Mouse (Mus musculus) kidney, postnatal 4 days (tissue): ENCODE measurements around the gene Slc38a10.
A peak's percentile ranks its signal among the peaks of the same experiment; 100 is the strongest.

Source experiments
- DNase-seq, 2 experiments: peaks; one replicate each; pipeline ENCODE4 v3.0.0; 2021; ENCODE audit warnings: mixed read lengths in 2 of 2

The Slc38a10 gene

GRCm38 (mm10) chr11:120098588-120099511, 52.3 kb downstream of the Slc38a10 start, which contains the start of the genes Tepsin and Ndufaf8:
Tepsin (minus strand) TSS chr11:120098731.
Ndufaf8 (plus strand) TSS chr11:120098928.
- peak; percentile 94 to 96 for DNase-seq

- DNase-seq, result peak in 1 of 2 experiments; percentile 31
These were observed 58.1 kb downstream of the Slc38a10 start for GRCm38 (mm10) chr11:120092817-120093591.

GRCm38 (mm10) chr11:120090661-120091060, 60.5 kb downstream of the Slc38a10 start:
- no peak for DNase-seq

GRCm38 (mm10) chr11:120086702-120087152, 64.4 kb downstream of the Slc38a10 start, which contains the start of gene Cep131:
Cep131 (minus strand) TSS chr11:120086827.
- DNase-seq, result peak; percentile 99

- peak; percentile 59 to 70 for DNase-seq
These were observed 65.1 kb downstream of the Slc38a10 start for GRCm38 (mm10) chr11:120085891-120086627.

- DNase-seq, result peak in 1 of 2 experiments; percentile 47
These were observed 70.9 kb downstream of the Slc38a10 start for GRCm38 (mm10) chr11:120080282-120080681.

GRCm38 (mm10) chr11:120076191-120076590, 75.0 kb downstream of the Slc38a10 start:
- DNase-seq, result no peak

GRCm38 (mm10) chr11:120072986-120073647, 78.0 kb downstream of the Slc38a10 start:
- peak in 1 of 2 experiments; percentile 32 for DNase-seq

- no peak for DNase-seq
These were observed 79.3 kb downstream of the Slc38a10 start for GRCm38 (mm10) chr11:120071731-120072320.

- no peak for DNase-seq
These were observed 80.1 kb downstream of the Slc38a10 start for GRCm38 (mm10) chr11:120071065-120071464.

GRCm38 (mm10) chr11:120070286-120070930, 80.7 kb downstream of the Slc38a10 start:
- DNase-seq, result no peak

- DNase-seq, result no peak
These were observed 81.9 kb downstream of the Slc38a10 start for GRCm38 (mm10) chr11:120069261-120069660.

GRCm38 (mm10) chr11:120067834-120068233, 83.3 kb downstream of the Slc38a10 start:
- peak in 1 of 2 experiments; percentile 54 for DNase-seq

- peak; percentile 85 to 89 for DNase-seq
These were observed 85.9 kb downstream of the Slc38a10 start for GRCm38 (mm10) chr11:120065291-120065690.

- DNase-seq, result no peak
These were observed 86.5 kb downstream of the Slc38a10 start for GRCm38 (mm10) chr11:120064668-120065040.

GRCm38 (mm10) chr11:120064006-120064667, 87.0 kb downstream of the Slc38a10 start:
- no peak for DNase-seq

GRCm38 (mm10) chr11:120063326-120063725, 87.8 kb downstream of the Slc38a10 start:
- DNase-seq, result no peak

GRCm38 (mm10) chr11:120060634-120061033, 90.5 kb downstream of the Slc38a10 start:
- DNase-seq, result no peak

- DNase-seq, result no peak
These were observed 95.0 kb downstream of the Slc38a10 start for GRCm38 (mm10) chr11:120055953-120056732.
